Mouse (Mus musculus) myocyte (in vitro differentiated cells): ENCODE data around the gene Mcat.

Experiments
- CEBPB ChIP-seq: IDR thresholded peaks from 2 replicates; pipeline ENCODE4 v1.6.1; 2011; ENCODE audit warnings: mild to moderate bottlenecking, moderate library complexity; ENCODE audit not compliant: poor library complexity, insufficient read depth, severe bottlenecking
- E2F4 ChIP-seq: IDR thresholded peaks from one replicate; pipeline ENCODE4 v1.6.1; 2011; ENCODE audit warnings: mild to moderate bottlenecking, control low read depth, moderate library complexity; ENCODE audit not compliant: insufficient read depth
- MAX ChIP-seq: IDR thresholded peaks from one replicate; pipeline ENCODE4 v1.6.1; 2011; ENCODE audit warnings: low read depth, mild to moderate bottlenecking, control low read depth
- MYOD1 ChIP-seq, 3 experiments: IDR thresholded peaks; one replicate each; pipeline ENCODE4 v1.6.1; 2011; ENCODE audit warnings: control low read depth in 2 of 3, low read depth in 2 of 3, mild to moderate bottlenecking in 2 of 3, moderate library complexity in 1 of 3; ENCODE audit not compliant: insufficient read length in 2 of 3, control insufficient read depth in 1 of 3
- MYOG ChIP-seq, 3 experiments: IDR thresholded peaks; one replicate each; pipeline ENCODE4 v1.6.1; 2011; ENCODE audit warnings: control low read depth in 2 of 3, low read depth in 2 of 3, mild to moderate bottlenecking in 2 of 3; ENCODE audit not compliant: insufficient read length in 2 of 3, control insufficient read depth in 1 of 3, insufficient read depth in 1 of 3
- POLR2A ChIP-seq: IDR thresholded peaks from one replicate; pipeline ENCODE4 v1.6.1; 2011; ENCODE audit warnings: low read depth, mild to moderate bottlenecking, control low read depth, moderate library complexity; ENCODE audit not compliant: insufficient read length
- POLR2AphosphoS2 ChIP-seq: IDR thresholded peaks from one replicate; pipeline ENCODE4 v1.6.1; 2011; ENCODE audit warnings: low read depth, control low read depth; ENCODE audit not compliant: insufficient read length
- REST ChIP-seq: IDR thresholded peaks from one replicate; pipeline ENCODE4 v1.6.1; 2011; ENCODE audit warnings: mild to moderate bottlenecking, control low read depth, moderate library complexity; ENCODE audit not compliant: insufficient read depth, insufficient read length
- SRF ChIP-seq: IDR thresholded peaks from one replicate; pipeline ENCODE4 v1.6.1; 2011; ENCODE audit warnings: low read depth; ENCODE audit not compliant: control insufficient read depth, insufficient read length
- TCF12 ChIP-seq: IDR thresholded peaks from one replicate; pipeline ENCODE4 v1.6.1; 2011; ENCODE audit warnings: mild to moderate bottlenecking, control low read depth; ENCODE audit not compliant: poor library complexity, insufficient read depth, severe bottlenecking
- TCF3 ChIP-seq: IDR thresholded peaks from one replicate; pipeline ENCODE4 v1.6.1; 2011; ENCODE audit warnings: low read depth, control low read depth; ENCODE audit not compliant: insufficient read length
- USF1 ChIP-seq: IDR thresholded peaks from one replicate; pipeline ENCODE4 v1.6.1; 2011; ENCODE audit warnings: low read depth, mild to moderate bottlenecking, control low read depth, moderate library complexity

- TF ChIP-seq MAX (no peak), E2F4 (no peak), TCF12 (no peak), POLR2A (peak; percentile 94), USF1 (no peak), TCF3 (no peak), POLR2AphosphoS2 (peak; percentile 88), CEBPB (no peak), MYOD1 (IDR thresholded peaks at IDR 0.05; ENCODE audit: control insufficient read depth in 1 of 3, insufficient read length in 2 of 3, low read depth in 2 of 3) (peak in 1 of 3 experiments; percentile 2), SRF (no peak), MYOG (IDR thresholded peaks at IDR 0.05; ENCODE audit: control insufficient read depth in 1 of 3, insufficient read depth in 1 of 3, insufficient read length in 2 of 3, low read depth in 2 of 3) (no peak), REST (no peak)
Measured at GRCm38 (mm10) chr15:83510805-83511405, 52.7 kb downstream of the Mcat start, which contains the start of gene Ttll1.
